In genomic region chr1:125684423-125684822, GRCm38 (mm10) we compare ENCODE assay signal across 19 mouse cellular contexts. TPM values are rescaled to one million over a fixed set of nuclear protein-coding genes. Genes with fewer than 3 reads are reported as not detected.
"Had no signal": no experiment of that assay in that cellular context is flagged by ENCODE, and none has a peak within 500 bp of the region (broad histone marks: within the 10 kb centered on the region; RNA-seq: fewer than 3 reads in every experiment).

No protein-coding gene starts in this region.

- DNase-seq: lung, adult 18-20 months; lung, embryonic 14.5 days; lung, postnatal 10 days; lung, postnatal 4 days; midbrain, embryonic 14.5 days; right cerebral cortex, postnatal 14 days; thymus, adult 2 months; thymus, postnatal 25 days; thymus, postnatal 4 days had no signal

- H3K27me3 ChIP-seq: midbrain, embryonic 12.5 days; neural tube, embryonic 12.5 days; stomach, embryonic 15.5 days had no signal

- H3K4me2 ChIP-seq: lung, embryonic 14.5 days; midbrain, embryonic 12.5 days; neural tube, embryonic 12.5 days; stomach, embryonic 15.5 days had no signal

- H3K4me1 ChIP-seq: midbrain, embryonic 10.5 days; midbrain, embryonic 12.5 days; neural tube, embryonic 12.5 days; stomach, embryonic 15.5 days had no signal

- H3K9me3 ChIP-seq: midbrain, embryonic 10.5 days; midbrain, embryonic 12.5 days; neural tube, embryonic 12.5 days; stomach, embryonic 15.5 days had no signal

- H3K36me3 ChIP-seq: midbrain, embryonic 10.5 days; midbrain, embryonic 12.5 days; neural tube, embryonic 12.5 days; stomach, embryonic 15.5 days had no signal

- H3K27ac ChIP-seq: midbrain, embryonic 10.5 days; midbrain, embryonic 12.5 days; neural tube, embryonic 12.5 days; stomach, embryonic 15.5 days; stomach, postnatal 0 days had no signal

- H3K9ac ChIP-seq: lung, embryonic 14.5 days; midbrain, embryonic 12.5 days; neural tube, embryonic 12.5 days; stomach, embryonic 15.5 days had no signal

- H3K4me3 ChIP-seq: midbrain, embryonic 10.5 days; midbrain, embryonic 12.5 days; neural tube, embryonic 12.5 days; stomach, embryonic 15.5 days had no signal

RNA-seq across cellular contexts. Expression of gene Gpr39, which starts 7.6 kb away (rescaled TPM):
- total RNA-seq: megakaryocyte, adult 5-6 weeks; megakaryocyte-erythroid progenitor cell, adult 5-6 weeks; monocyte, adult 5-6 weeks; neutrophil, adult 5-6 weeks had no signal
- polyA plus RNA-seq: midbrain, embryonic 10.5 days; midbrain, embryonic 12.5 days; midbrain, embryonic 14.5 days; neural tube, embryonic 12.5 days; neural tube, embryonic 14.5 days had no signal
